Mouse (Mus musculus): ENCODE results near the gene Gm2115. TPM values are rescaled to one million over a fixed set of nuclear protein-coding genes. Genes with fewer than 3 reads are reported as not detected.

Gene Gm2115
- polyA plus RNA-seq, 1 experiment from 2014 or later, result 1.3 TPM

DNA sequence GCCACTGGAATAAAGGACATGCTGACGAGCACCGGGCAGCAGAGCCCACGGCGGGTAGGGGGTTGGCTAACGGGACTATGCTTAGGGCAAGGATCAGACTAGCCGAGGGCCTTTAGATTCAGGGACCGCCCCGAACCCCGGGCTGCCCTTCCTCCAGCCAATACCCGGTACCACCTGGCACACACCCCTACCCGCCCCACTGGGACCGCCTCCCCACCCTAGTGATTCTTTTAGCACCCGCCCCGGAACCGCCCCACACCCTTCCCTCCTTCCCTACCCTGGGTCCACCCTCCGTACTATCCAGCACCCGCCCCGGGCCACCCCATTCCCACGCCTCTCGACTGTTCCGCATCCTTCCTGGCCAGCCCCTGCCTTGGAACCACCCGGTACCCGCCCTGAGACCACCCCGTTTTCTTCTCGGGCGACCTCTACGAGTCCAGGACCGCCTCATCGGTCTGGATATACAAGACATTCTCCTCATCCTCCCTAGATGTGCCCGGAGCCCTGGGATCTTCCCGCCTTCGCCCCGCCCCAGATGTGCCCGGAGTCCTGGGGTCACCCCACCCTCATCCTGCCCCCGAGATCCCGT lies 77.0 kb downstream of the Gm2115 start:
- Histone ChIP-seq H3K4me3 (ENCODE audit: low read depth, low read length) (peak overlapping the region; percentile 55), H3K4me1 (ENCODE audit: control insufficient read depth, insufficient read depth, low read length) (peaks cover 9% of the 10 kb centered on the region; the same call in 1 of the 2 replicates), H3K4me2 (ENCODE audit: low read depth, low read length) (peak overlapping the region; percentile 97), H3K27me3 (replicated peaks; ENCODE audit: control insufficient read depth, insufficient read depth, low read length) (no peaks in the 10 kb centered on the region; the same call in 1 of the 2 replicates), H3K9me3 (ENCODE audit: control insufficient read depth, low read length) (no peaks in the 10 kb centered on the region), H3K36me3 (ENCODE audit: control insufficient read depth, insufficient read depth, low read length) (no peaks in the 10 kb centered on the region), H3K27ac (replicated peaks; ENCODE audit: low read depth, low read length) (no peak overlapping the region), H3K9ac (ENCODE audit: low read depth, low read length) (peak overlapping the region; percentile 66)
- ATAC-seq (ENCODE audit: low read depth) (peak; percentile 79), DNase-seq (ENCODE audit: low spot score) (peak; percentile 53)
- WGBS, result 1% methylated on average over 31 of the region's 36 CpGs

DNA sequence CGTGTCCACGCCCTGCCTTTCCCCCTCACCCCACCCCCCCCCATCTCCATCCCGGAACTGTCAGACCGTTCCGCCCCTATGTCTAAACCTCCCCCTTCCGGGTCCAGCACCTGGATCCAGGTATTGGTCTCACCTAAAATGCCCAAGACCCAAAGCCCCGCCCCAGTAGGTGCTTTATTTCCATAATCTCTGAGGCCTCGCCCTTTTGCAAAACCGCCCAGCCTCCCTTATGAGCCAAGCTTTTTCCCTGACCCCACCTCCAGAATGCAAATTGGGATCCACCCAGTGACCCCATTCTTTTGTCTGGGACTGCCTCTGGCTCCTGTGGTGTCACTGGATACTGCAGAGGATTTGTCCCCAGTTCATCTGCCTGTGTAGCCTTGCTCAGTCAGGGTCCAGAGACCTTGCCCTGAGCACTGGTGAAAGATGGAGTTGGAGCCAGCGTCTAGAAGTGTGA lies 77.6 kb downstream of the Gm2115 start, which contains the start of gene Fah:
Gene Fah, minus strand, starts transcription at position 430 of the 457 bp plus-strand sequence.
- Histone ChIP-seq H3K4me1 (ENCODE audit: control insufficient read depth, insufficient read depth, low read length) (peaks cover 9% of the 10 kb centered on the region; the same call in 1 of the 2 replicates), H3K27me3 (replicated peaks; ENCODE audit: control insufficient read depth, insufficient read depth, low read length) (no peaks in the 10 kb centered on the region; the same call in 1 of the 2 replicates), H3K4me2 (ENCODE audit: low read depth, low read length) (peak within 1 kb of the TSS; percentile 97), H3K4me3 (ENCODE audit: low read depth, low read length) (peak within 1 kb of the TSS; percentile 55), H3K9ac (ENCODE audit: low read depth, low read length) (peak within 1 kb of the TSS; percentile 66), H3K9me3 (ENCODE audit: control insufficient read depth, low read length) (no peaks in the 10 kb centered on the region), H3K27ac (replicated peaks; ENCODE audit: low read depth, low read length) (no peak within 1 kb of the TSS), H3K36me3 (ENCODE audit: control insufficient read depth, insufficient read depth, low read length) (no peaks in the 10 kb centered on the region)
- ATAC-seq (ENCODE audit: low read depth), result peak; percentile 71
- WGBS, result 2% methylated on average over 10 of the region's 10 CpGs
- DNase-seq (ENCODE audit: low spot score), result peak; percentile 67

DNA sequence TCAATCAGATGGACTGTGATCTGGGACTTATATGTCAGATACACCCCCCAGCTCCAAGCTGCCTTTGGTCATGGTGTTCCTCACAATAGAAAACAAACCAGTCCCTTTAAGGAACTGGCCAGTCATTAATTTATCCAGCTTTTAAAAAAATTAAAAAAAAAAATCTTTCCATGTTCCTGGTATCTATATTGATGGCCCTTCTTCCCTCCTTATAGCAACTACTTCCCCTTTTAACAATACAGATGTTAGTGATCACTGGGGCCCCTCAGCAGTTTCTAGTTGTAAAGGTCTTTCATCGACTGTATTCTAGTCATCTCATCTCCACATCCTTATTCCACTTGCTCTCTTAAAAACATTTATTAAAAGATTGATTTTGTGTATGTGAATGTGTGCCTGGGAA lies 82.9 kb downstream of the Gm2115 start:
- Histone ChIP-seq H3K36me3 (ENCODE audit: control insufficient read depth, insufficient read depth, low read length) (no peaks in the 10 kb centered on the region; the same call in 1 of the 2 replicates), H3K27me3 (replicated peaks; ENCODE audit: control insufficient read depth, insufficient read depth, low read length) (no peaks in the 10 kb centered on the region), H3K9me3 (ENCODE audit: control insufficient read depth, low read length) (no peaks in the 10 kb centered on the region), H3K27ac (replicated peaks; ENCODE audit: low read depth, low read length) (no peak overlapping the region), H3K9ac (ENCODE audit: low read depth, low read length) (no peak overlapping the region), H3K4me1 (ENCODE audit: control insufficient read depth, insufficient read depth, low read length) (no peaks in the 10 kb centered on the region), H3K4me2 (ENCODE audit: low read depth, low read length) (no peak overlapping the region), H3K4me3 (ENCODE audit: low read depth, low read length) (no peak overlapping the region)
- ATAC-seq (ENCODE audit: low read depth) (no peak), DNase-seq (ENCODE audit: low spot score) (no peak)
- WGBS, result 83% methylated on average over 1 of the region's 1 CpGs

DNA sequence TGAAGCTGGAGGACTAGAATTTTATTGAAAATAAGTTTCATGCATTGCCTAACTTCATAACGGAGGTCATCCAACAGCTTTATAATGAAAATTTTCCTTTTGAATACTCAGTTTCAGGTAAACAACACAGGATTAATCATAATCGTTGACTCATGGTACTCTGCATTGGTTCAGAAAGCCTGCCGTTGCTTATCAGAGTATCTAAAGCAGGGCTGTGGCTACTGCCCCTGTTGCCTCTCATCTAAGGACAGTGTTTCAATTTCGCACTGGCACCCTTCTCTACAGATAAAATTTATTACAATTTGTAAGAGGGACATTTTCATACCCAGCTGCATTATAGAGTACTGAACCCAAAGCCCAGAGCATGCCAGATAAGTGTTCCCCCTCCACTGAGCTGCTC lies 83.7 kb downstream of the Gm2115 start:
- H3K27ac ChIP-seq (replicated peaks; ENCODE audit: low read depth, low read length), result no peak overlapping the region
- ATAC-seq (ENCODE audit: low read depth) (no peak), DNase-seq (ENCODE audit: low spot score) (no peak)
- peaks cover 6% of the 10 kb centered on the region; the same call in 1 of the 2 replicates for H3K36me3 ChIP-seq (ENCODE audit: control insufficient read depth, insufficient read depth, low read length)
- H3K9ac ChIP-seq (ENCODE audit: low read depth, low read length), result no peak overlapping the region
- H3K4me3 ChIP-seq (ENCODE audit: low read depth, low read length), result no peak overlapping the region
- H3K9me3 ChIP-seq (ENCODE audit: control insufficient read depth, low read length), result no peaks in the 10 kb centered on the region
- no peaks in the 10 kb centered on the region for H3K4me1 ChIP-seq (ENCODE audit: control insufficient read depth, insufficient read depth, low read length)
- WGBS, result 90% methylated on average over 4 of the region's 4 CpGs
- H3K4me2 ChIP-seq (ENCODE audit: low read depth, low read length), result no peak overlapping the region
- H3K27me3 ChIP-seq (replicated peaks; ENCODE audit: control insufficient read depth, insufficient read depth, low read length), result no peaks in the 10 kb centered on the region

DNA sequence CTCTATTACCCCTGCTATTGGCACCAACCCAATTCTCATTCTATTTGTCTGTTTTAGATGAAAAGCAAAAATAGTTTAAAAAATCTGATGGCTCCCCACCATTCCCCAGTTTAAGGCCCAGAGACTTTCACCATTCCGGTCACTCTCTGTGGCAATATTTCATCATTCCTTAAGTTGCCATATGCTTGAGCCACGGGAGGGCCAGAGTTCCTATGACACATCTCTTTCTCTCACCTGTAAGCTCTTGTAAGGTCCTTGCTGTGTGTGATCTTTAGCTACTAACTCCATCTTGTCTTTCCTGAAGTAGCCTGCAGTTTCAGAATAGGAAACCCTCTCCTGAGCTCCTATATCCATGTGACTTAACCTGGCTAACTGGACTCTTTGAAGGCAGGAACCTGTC lies 90.2 kb downstream of the Gm2115 start:
- H3K4me2 ChIP-seq (ENCODE audit: low read depth, low read length), result no peak overlapping the region
- 98% methylated on average over 2 of the region's 2 CpGs for WGBS
- no peaks in the 10 kb centered on the region for H3K9me3 ChIP-seq (ENCODE audit: control insufficient read depth, low read length)
- no peak overlapping the region for H3K4me3 ChIP-seq (ENCODE audit: low read depth, low read length)
- H3K36me3 ChIP-seq (ENCODE audit: control insufficient read depth, insufficient read depth, low read length), result peaks cover 28% of the 10 kb centered on the region
- no peaks in the 10 kb centered on the region for H3K4me1 ChIP-seq (ENCODE audit: control insufficient read depth, insufficient read depth, low read length)
- no peak for ATAC-seq (ENCODE audit: low read depth)
- DNase-seq (ENCODE audit: low spot score), result no peak
- H3K27me3 ChIP-seq (replicated peaks; ENCODE audit: control insufficient read depth, insufficient read depth, low read length), result no peaks in the 10 kb centered on the region
- H3K27ac ChIP-seq (replicated peaks; ENCODE audit: low read depth, low read length), result no peak overlapping the region
- no peak overlapping the region for H3K9ac ChIP-seq (ENCODE audit: low read depth, low read length)

DNA sequence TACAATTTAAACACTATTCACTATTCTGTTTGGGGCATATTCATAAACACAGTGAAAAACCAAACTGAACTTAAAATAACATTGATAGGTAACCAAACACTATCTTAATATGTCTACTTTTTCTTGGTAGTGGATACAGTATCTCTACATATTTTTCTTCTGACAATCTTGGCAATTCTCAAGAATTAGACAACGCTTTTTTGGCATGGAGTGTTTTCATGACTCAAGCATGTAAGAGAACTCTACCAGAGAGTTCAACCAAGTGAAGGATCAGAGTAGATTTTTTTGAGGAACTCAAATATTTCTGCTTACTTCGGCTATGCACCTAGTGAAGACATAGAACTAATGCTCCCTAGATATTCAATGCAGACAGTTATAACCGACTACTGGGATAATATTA lies 92.2 kb downstream of the Gm2115 start:
- ATAC-seq (ENCODE audit: low read depth), result no peak
- H3K27me3 ChIP-seq (replicated peaks; ENCODE audit: control insufficient read depth, insufficient read depth, low read length), result no peaks in the 10 kb centered on the region
- no peak for DNase-seq (ENCODE audit: low spot score)
- H3K9ac ChIP-seq (ENCODE audit: low read depth, low read length), result no peak overlapping the region
- H3K4me2 ChIP-seq (ENCODE audit: low read depth, low read length), result no peak overlapping the region
- WGBS, result 89% methylated on average over 3 of the region's 3 CpGs
- no peak overlapping the region for H3K4me3 ChIP-seq (ENCODE audit: low read depth, low read length)
- H3K4me1 ChIP-seq (ENCODE audit: control insufficient read depth, insufficient read depth, low read length), result no peaks in the 10 kb centered on the region
- peaks cover 40% of the 10 kb centered on the region for H3K36me3 ChIP-seq (ENCODE audit: control insufficient read depth, insufficient read depth, low read length)
- no peaks in the 10 kb centered on the region for H3K9me3 ChIP-seq (ENCODE audit: control insufficient read depth, low read length)
- no peak overlapping the region for H3K27ac ChIP-seq (replicated peaks; ENCODE audit: low read depth, low read length)

DNA sequence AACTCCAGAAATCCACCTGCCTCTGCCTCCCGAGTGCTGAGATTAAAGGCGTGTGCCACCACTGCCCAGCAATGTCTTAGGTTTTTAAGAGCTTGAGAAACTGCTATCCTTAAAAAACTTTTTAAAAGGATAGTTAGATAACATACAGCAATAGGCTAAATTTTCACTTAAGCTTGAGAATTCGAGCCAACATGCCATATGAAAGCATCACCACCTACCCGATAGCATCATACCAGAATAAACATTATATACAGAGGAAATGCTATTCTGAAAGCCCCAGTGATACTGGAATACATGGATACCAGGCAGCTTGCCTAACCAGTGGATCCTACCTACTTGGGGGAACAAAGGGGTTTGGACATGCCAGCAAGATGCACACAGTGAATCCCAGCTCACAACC lies 95.0 kb downstream of the Gm2115 start:
- ATAC-seq (ENCODE audit: low read depth), result no peak
- peaks cover 24% of the 10 kb centered on the region for H3K36me3 ChIP-seq (ENCODE audit: control insufficient read depth, insufficient read depth, low read length)
- no peak for DNase-seq (ENCODE audit: low spot score)
- WGBS, result 97% methylated on average over 4 of the region's 4 CpGs
- no peaks in the 10 kb centered on the region for H3K4me1 ChIP-seq (ENCODE audit: control insufficient read depth, insufficient read depth, low read length)
- no peak overlapping the region for H3K27ac ChIP-seq (replicated peaks; ENCODE audit: low read depth, low read length)
- H3K4me3 ChIP-seq (ENCODE audit: low read depth, low read length), result no peak overlapping the region
- no peak overlapping the region for H3K9ac ChIP-seq (ENCODE audit: low read depth, low read length)
- H3K4me2 ChIP-seq (ENCODE audit: low read depth, low read length), result no peak overlapping the region
- H3K9me3 ChIP-seq (ENCODE audit: control insufficient read depth, low read length), result no peaks in the 10 kb centered on the region
- no peaks in the 10 kb centered on the region for H3K27me3 ChIP-seq (replicated peaks; ENCODE audit: control insufficient read depth, insufficient read depth, low read length)

DNA sequence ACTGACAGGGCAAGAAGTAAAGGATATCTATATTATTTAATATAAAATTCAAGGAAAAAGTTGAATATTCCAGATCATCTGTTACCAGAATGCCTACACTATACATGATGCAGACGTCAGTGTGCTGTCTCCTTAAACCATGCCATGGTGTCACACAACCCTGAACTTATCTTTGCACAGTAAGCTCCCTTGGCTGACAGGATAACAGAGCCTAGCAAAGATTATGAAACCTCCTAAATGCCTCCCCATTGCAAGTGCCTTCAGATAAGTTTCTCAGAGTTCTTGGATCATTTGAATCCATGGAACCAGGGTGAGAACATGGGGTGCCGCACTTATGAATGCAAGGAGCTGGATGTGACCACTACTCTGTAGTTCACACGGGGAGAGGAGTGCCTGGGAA lies 103.1 kb downstream of the Gm2115 start:
- Histone ChIP-seq H3K4me3 (ENCODE audit: low read depth, low read length) (no peak overlapping the region), H3K4me1 (ENCODE audit: control insufficient read depth, insufficient read depth, low read length) (no peaks in the 10 kb centered on the region), H3K27me3 (replicated peaks; ENCODE audit: control insufficient read depth, insufficient read depth, low read length) (no peaks in the 10 kb centered on the region), H3K9ac (ENCODE audit: low read depth, low read length) (no peak overlapping the region), H3K36me3 (ENCODE audit: control insufficient read depth, insufficient read depth, low read length) (peaks cover 33% of the 10 kb centered on the region), H3K27ac (replicated peaks; ENCODE audit: low read depth, low read length) (no peak overlapping the region), H3K9me3 (ENCODE audit: control insufficient read depth, low read length) (no peaks in the 10 kb centered on the region), H3K4me2 (ENCODE audit: low read depth, low read length) (no peak overlapping the region)
- ATAC-seq (ENCODE audit: low read depth), result no peak
- no peak for DNase-seq (ENCODE audit: low spot score)
- 89% methylated on average over 3 of the region's 3 CpGs for WGBS

Measured in embryonic facial prominence, embryonic 14.5 days (tissue).